Mouse (Mus musculus) liver, adult 2 months (tissue): ENCODE results near the gene Fam92b.

Source experiments
- CTCF ChIP-seq: fragments of 200-500 bp; IDR thresholded peaks from 2 replicates; pipeline ENCODE4 v1.5.1; 2011; ENCODE audit warnings: low read depth, low read length, control low read depth
- POLR2A ChIP-seq: fragments of 200-500 bp; IDR thresholded peaks from 2 replicates; pipeline ENCODE4 v1.6.1; 2011; ENCODE audit warnings: low read length, control low read depth; ENCODE audit not compliant: insufficient read depth; ENCODE audit errors: extremely low read depth

GRCm38 (mm10) chr8:120143911-120144651 is 33.2 kb downstream of the Fam92b start:
- TF ChIP-seq CTCF (no peak), POLR2A (no peak)
